Mouse (Mus musculus) erythroblast, adult 5-6 weeks (primary cell): ENCODE data around the gene Uncx. TPM values are rescaled to one million over a fixed set of nuclear protein-coding genes. Genes with fewer than 3 reads are reported as not detected.

Experiments
- ATAC-seq: replicated peaks from 2 replicates; pipeline ENCODE4 v1.8.0; 2016; ENCODE audit warnings: moderate number of reproducible peaks, mild to moderate bottlenecking, moderate TSS enrichment, inconsistent platforms; ENCODE audit not compliant: poor library complexity, low FRiP score, severe bottlenecking
- total RNA-seq, 2 experiments: library from RNA; stranded (forward) in 1 of 2; stranded (reverse) in 1 of 2; fragments of 150-400 nt in 1 of 2; fragments of 200-764, 138-1000 nt in 1 of 2; gene quantifications; 2 replicates each; pipeline versions ENCODE4 v1.2.3 to v1.2.4; 2015 to 2017; ENCODE audit warnings: low replicate concordance in 2 of 2

Gene Uncx
- total RNA-seq, 2 experiments from 2014 or later = not detected

DNA sequence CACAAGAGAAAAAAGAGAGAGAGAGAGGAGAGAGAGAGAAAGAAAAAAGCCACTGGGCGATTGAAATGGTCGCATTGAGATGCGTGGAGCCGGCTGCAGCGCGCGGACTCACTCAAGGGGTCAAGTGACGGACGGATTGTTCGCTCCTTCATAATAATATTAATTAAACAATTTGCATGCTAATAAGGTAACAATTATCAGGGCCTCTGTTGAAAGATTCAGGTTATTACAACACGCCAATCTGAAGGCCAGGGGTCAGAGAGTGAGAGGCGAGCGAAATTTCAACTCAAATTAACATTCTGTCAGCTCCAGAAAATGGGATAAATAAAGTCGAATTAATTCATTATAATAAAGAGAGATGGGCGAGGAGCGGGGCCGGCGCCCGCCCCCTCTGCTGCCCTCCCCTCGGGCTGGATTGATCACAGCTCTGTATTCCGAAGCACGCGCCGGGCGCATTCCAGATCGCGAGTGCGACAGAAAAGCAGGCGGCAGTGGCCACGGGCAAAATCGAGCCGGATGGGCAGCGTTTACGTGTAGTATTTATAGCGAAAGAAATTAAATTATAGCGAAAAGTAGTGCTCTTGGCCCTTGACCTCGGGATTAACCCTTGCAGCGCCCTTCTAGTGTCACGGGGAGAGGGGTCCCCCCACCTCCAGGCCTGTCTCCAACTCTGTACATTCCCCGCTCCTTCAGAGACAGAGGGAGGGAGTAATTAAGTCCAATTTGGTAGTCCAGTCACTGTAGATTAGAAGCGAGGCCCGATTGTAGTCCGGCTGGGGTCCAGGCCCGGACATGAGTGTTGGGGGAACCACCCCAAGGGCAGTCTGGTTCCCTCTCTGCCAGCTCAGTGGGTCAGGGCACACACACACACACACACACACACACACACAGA lies 1.9 kb upstream of the Uncx start:
- ATAC-seq = no peak

DNA sequence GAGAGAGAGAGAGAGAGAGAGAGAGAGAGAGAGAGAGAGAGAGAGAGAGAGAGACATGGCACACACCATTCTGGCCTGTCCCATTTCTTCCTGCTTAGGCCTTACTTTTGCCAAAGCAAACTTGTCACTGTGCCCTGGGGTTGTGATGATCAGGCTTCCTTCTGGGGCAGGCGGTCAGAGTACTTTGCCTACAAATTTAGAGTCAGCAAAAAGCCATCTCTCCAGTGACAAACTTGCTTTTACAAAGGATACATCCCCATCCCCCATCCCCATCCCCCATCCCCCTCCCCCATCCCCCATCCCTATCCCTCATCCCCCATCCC lies 1.3 kb upstream of the Uncx start:
- ATAC-seq = no peak

DNA sequence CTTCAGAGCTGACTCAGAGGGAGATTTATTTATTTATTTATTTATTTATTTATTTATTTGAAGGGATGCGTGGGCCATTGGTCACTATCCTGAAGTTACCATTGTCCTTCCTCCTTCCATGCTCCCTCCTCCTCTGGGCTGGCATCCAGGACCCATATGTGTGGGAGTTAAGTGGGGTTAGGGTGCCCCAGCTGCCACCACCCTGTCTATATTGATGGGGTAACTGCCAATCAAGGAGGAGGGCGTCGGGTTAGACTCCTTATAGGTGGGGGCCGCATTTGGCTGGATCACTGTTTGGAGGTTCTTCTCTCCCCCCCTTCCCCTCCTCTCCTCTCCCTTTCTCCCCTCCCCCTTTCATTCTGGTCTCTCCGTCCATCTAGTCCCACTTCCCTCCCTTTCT lies 738 bp upstream of the Uncx start:
- no peak for ATAC-seq

DNA sequence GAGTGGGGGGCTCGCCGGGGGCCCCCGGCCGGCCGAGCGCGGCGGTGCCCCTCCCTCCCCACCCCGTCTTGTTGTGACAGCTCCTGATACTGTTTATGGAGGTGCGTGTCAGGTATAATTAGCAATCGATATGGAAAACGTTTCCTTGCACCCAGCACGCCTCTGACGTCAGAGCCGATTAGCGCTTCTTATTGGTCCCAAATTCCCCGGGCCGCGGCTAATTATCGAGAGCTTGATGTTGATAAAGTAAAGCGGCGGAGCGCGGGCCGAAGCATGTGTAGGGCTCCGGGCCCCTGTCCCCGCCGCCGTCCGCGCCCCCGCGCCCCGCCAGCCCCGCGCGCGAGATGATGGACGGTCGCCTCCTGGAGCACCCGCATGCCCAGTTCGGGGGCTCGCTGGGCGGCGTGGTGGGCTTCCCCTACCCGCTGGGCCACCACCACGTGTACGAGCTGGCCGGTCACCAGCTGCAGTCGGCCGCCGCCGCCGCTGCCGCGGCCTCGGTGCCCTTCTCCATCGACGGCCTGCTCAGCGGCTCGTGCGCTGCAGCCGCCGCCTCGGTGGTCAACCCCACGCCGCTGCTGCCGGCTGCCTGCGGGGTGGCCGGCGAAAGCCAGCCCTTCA lies 466 bp downstream of the Uncx start:
- no peak for ATAC-seq

DNA sequence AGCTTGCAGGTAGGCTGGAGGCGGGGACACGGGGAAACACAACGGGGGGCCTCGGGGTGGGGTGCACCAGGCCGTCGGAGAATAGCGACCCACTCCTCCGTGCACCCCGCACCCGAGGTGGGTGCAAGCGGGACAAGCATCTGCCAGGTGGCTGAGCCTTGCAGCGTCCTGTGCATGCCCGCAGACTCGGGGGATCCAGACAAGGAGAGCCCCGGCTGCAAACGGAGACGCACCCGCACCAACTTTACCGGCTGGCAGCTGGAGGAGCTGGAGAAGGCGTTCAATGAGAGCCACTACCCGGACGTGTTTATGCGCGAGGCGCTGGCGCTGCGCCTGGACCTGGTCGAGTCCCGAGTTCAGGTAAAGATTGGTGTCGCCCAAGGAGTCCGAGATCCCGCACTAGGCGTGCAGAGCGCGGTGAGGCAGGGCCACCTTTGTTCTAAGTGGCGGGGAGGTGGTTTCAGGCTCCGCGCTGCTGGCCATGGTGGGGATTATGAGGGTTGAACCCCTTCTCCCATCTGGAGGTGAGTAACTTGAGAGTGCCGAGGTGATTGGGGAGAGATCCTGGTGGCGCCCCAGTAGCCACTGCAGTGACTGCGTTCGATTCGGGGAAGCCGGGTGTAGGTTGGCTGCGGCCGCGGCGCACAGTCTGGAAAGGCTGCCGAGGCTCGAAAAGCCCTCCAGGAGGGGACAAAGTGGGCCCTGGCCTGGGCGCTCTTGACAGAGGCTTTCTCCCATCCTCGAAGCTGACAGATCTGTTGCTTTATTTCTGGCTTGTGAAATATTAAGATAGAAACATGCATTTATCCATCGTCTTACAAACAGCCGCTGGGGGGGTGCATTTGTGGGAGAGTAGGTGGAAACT lies 1.2 kb downstream of the Uncx start:
- no peak for ATAC-seq

DNA sequence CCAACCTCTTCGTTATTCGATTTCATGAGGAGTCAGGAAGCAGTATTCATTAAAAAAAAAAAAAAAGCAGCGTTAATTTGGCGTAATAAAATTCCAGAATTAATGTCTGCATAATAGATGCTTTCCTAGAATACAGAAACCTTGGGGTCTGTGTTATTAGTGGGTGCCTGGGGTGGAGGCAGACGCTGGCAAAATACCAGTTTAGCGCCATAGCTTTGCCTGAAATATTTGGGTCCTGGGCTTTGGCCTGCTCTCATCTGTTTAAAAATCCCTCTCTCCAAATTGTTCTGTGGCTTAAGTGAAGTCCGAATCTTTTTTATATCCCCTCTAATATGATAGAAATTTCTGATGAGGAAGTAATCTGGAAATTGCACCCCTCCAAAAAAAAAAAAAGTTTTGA lies 1.9 kb downstream of the Uncx start:
- no peak for ATAC-seq

DNA sequence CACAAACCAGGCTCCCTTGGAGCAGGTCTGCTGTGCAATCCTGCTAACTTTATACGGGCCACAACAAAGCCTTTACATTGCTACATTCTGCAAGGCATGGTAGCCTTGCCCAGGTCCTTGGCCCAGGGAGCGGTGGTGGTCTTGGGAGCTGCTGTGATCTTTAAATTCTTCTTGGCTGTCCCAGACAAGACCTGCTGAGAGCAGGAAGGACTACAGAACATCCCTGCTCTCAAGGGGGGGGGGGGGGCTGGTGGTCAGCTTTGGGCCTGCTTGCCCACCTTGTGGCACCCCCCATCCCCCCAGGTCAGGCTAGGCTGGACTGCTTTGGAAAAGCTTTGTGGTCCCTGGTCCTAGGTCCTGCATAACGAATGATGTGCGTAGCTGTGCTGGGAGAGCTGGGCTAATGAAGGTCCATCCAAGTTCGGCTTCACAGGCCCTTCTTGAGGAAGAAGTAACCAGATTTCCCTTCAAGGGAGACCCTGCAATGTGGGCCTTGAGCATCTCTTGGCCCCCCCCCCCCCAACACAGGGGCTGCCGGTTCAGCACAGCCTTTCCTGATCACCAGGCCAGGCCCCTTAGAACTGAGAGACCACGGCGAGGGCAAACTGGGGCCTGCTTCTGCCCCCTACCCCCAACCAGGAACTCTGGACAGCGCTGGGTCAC lies 2.5 kb downstream of the Uncx start:
- ATAC-seq = no peak

DNA sequence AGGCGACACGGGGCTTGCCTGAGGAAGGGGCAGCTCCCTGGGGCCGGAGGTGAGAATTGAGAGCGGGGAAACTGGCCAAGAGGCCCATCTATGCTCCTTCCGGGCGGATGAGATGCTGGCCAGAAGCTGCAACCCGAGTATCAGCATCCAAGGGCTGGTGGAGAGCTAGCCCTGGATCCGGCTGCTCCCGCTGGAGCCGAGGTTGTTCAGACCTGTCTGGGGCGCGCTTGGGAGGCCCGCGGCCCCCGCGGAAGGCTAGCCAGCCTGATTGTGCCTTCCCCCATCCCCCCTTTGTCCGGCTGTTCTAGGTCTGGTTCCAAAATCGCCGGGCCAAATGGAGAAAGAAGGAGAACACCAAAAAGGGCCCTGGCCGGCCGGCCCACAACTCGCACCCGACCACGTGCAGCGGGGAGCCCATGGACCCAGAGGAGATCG lies 3.1 kb downstream of the Uncx start:
- no peak; the same call in 1 of the 2 replicates for ATAC-seq

DNA sequence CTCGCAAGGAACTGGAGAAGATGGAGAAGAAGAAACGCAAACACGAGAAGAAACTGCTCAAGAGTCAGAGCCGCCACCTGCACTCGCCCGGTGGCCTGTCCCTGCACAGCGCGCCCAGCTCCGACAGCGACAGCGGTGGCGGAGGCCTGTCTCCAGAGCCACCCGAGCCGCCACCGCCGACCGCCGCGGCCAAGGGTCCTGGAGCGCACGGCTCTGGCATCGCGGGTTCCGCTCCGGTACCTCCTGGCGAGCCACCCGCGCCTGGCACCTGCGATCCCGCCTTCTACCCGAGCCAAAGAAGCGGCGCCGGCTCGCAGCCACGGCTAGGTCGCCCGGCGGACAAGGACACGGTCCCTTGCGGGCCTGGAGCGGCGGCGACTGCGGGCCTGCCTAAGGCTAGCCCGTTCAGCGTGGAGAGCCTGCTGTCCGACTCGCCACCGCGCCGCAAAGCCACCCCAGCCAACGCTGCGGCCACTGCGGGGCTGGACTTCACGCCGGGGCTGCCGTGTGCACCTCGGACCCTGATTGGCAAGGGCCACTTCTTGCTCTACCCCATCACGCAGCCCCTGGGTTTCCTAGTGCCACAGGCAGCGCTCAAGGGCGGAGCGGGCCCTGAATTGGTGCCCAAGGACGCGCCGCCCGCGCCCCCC lies 3.6 kb downstream of the Uncx start:
- no peak for ATAC-seq

DNA sequence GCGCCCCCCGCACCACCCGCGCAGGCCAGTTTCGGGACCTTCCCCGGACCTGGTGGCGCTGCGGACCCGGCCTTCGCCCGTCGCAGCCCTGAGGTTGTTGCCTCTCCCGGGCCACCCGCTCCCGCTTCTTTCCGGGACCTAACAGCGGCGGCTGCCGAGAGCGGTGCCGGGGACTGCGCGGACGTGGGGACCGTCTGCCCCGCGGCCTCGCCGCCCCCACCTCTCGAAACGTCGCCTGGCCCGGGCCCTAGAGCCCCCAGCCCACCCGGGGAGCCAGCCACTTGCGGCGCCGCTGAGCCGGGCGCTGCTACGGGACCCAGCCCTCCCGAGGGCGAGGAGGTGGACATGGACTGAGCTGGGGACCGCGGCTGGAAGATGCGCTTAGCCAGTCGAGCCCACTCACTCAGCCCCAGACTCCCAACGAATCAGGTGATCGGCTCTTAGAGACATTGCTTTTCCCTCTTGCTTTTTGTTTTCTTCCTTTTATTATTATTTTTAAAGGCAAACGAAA lies 4.2 kb downstream of the Uncx start:
- no peak for ATAC-seq

DNA sequence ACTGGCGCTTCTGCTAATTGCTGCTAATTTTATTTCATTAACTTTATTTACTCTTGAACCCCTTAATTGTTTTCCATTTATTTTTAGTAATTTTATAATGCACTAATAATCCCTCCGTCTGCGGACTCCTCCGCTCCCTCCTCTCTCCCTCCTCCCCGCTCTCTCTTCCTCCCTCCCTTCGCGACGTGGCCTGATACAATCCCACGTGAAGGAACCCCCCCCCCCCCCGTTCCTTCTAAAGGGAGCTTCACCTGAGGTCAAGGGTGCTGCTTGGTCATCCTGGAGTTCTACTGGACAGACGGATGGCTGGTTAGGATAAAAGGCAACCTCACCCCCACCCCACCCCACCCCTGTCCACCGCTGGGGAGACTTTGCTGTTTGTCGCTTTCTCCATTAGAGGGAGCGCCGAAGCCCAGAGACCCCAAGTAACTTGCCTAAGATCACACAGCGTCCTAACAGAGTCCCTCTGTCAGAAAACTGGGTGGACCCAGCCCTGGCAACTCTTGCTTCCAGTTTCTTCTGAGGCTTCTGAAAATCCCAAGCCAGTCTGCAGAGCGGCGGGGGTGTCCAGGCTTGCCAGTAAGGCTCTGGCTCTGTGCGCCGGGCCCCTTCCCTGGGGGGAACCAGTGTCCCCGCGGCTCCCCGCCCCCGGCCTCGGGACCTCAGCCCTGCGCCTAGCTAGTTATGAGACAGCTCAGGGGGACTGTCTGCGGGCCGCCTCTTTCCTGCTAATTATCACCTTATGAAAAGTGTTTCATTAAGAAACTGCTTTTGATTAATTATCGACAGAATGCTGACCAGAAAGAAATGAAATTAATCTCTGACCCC lies 10.4 kb downstream of the Uncx start:
- ATAC-seq = no peak

DNA sequence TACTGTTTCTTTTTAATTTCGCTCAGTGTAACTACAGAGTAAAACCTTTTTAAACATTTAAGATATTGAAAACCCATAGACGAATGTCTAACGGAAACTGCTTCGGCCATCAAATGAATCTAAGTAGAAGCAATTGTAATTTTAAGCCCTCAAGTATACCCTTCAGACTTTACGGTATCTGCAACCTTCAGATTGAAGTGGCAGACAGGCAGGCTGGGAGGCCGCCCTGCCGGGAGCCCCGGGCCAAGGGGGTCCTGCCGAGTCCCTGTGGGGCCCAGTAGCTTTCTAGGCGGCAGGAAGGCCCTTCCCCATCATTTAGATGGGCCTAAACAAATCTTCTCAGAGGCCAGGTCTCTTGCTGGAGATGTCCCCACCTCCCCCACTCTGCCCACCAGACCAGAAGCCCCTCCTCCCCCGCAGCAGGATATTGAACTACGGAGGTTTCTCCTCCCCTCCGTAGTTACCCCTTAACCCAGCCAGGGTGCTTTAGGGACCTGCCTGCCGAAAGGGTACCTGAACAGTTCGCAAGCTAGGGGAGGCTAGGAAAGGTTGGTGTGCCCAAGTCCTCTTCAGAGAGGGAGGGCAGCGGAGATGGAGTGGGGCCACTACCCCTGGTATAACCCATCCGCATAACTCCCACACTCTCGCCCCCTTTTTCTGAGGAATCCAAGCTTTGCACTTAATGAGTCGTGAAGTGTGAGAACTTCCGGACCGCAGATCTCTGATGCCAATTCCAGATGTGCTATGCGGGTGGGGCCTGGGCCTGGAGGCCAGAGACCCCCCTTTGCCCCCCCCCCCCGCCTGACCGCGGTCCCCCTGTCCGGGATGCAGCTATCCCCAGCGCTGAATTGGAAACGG lies 11.4 kb downstream of the Uncx start:
- ATAC-seq = no peak

DNA sequence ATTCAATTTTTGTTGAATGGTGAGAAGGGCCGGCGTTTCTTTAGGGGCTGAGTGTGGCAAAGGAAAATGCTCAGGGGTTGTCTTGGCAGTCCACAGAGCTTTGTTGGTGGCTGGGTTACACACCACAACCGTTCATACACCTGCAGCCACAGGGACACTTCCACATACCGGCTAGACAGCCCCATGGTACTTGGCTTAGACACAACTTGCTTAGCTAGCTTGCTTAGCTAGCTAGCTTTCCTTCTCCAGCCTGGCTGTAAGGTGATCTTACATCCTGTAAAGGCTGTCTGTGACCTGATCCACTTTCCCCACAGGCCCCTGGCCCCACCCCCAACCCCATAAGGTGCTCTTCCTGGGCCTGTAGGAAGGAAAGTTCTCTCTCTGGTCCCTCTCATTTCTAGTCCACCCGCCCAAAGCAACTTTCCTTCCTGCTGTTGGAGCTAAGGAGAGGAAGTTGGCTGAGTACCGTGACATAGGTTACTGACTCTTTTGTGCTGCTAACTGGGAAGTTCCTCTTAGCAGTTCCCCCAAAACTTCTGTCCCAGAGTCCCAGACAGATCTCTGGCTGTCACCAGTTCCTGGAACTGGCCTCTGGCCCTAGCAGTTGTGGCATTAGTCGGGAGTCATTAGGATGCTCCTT lies 12.3 kb downstream of the Uncx start:
- ATAC-seq = no peak

DNA sequence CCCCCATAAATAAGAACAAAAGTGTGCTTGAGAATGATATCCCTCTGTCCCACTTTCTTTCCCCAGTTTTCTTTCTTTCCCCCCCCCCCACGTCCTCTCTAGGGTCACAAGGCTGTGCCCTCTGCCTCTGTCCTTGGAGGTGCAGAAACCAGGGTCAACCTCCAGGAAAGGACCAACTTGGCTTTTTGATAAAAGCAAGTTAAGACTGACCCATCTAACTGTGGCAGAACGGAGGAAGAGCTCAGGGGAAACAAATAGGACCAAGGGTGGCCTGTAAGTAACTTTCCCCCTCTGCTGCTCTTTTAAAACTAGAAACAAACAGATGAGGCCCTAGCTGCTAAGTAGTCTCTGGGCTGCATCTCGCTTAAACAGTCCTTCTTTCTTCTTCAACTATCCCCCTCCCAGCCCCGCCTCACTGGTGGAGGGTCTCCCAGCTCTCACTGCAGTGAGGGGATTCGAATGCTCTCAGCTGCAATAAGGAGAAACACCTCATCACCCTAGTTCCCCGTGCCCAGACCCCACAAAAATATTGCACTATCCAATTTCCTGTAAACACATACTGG lies 12.9 kb downstream of the Uncx start:
- no peak for ATAC-seq

DNA sequence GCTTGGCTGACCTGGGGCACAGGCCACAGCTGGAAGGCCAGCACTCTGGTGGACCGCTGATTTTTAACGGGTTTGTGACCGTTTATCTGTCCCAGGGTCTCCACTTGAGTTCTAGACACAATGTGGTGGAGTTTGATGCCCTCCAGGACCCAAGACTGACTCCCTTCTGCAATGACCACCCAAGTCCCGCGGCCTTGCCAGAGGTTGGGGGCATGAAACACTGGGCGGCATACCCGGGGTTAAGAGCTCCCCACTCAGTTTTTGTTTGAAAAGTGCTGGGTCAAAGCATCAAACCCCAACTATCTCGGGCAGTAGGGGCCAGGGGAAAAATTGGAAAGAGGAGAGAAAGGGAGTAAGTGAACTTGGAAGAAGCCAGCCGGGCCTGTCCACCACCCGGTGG lies 13.8 kb downstream of the Uncx start:
- ATAC-seq = no peak

DNA sequence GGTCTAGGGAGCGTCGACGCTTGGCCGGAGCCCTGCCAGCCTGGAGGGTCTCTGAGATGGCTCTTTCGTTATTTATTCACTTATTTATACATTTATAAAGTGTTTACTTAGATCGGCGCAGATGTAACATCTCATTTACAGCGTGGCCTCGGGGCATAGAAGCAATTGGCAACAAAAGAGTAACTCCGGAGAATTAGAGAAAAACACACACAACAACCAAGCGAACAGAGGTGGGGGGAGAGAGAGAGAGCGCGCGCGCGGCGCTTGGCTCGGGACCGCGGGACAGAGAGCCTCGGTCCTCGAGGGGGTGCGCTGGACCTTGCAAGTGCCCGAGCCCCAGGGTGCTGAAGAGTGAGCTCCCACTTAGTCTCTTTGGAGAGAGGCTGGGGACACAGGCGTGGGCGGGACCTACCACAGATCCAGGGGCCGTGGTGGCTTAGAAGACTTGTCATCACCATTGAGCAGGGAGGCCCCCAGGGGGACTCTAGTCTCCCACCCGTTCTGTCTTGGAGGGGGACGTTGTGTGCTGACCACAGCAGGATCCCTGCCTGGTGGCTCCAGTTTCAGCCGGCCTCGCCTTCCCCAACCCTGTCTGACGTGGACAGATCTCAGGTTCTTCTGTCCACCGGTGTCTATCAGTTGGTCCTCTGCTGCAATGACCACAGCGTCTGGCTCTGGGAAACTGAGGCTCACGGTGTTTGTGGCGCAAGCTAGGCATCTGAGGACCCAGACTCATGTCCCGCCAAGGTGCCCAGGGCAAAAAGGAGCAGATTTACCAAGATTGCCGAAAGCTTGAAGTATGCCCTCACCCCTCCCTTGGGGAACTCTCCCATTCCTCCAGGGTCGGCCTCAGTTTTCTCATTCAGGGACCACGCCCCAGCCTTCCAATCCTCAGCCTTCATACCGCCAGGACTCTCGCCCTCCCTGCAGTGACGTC lies 14.5 kb downstream of the Uncx start:
- ATAC-seq = no peak
